Mouse (Mus musculus): Measurements from ENCODE around the gene Bsph2.

The Bsph2 gene

GRCm38 (mm10) chr7:13570967-13571366 lies at the start of gene Bsph2:
Bsph2 (minus strand) TSS chr7:13571067.
- DNase-seq (ENCODE audit: inconsistent ontology term), result no peak

DNA sequence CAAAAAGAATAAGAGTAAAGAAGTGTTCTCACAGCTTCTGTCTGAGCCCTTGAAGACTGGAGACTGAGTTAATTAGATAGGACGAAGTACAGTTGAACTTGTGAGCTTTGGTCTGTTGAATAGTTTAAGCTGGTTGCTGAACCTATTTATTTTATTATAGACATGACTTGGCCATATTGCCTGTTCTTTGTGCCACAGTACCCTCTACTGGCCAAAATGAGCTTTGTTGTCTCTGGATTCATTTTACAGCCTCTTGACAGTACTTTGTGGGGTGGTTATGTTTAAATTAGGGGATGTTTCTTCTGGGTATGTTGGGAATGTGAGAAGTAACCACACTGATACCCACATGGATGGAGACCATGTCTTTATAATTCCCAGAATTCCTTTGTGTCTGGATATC lies 59.3 kb downstream of the Bsph2 start:
- peak; percentile 25 for DNase-seq (ENCODE audit: inconsistent ontology term)
